Mouse (Mus musculus): ENCODE measurements around the gene Lrp11. TPM values are rescaled to one million over a fixed set of nuclear protein-coding genes. Genes with fewer than 3 reads are reported as not detected.
"Not testable (repeated sequence)": the region's sequence is repeated elsewhere in the genome, so short reads cannot be mapped to it uniquely, and the experiment has no call there.

The Lrp11 gene
- polyA plus RNA-seq, 1 experiment, result 1.3 TPM

DNA sequence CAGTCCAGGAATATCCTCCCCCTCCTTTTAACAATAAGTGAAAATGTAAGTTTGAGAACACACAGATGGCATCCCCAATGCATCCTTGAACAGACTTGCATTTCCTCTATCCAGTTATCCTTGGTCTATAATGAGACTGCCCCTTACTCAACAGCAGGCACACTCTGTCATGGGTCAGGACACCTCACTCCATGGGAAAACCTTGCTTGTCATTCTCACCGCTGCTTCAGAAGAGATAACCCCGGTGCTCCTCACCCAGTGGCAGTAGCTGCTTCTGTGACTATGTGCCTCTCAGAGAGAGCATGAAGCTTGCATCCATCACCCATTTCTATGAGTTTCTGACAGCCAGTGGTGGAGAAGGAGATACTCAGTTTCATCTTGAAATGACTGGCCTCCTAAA is 16.8 kb downstream of the Lrp11 start:
- Histone ChIP-seq H3K4me1 (ENCODE audit: control insufficient read depth, insufficient read depth, insufficient read length) (no peaks in the 10 kb centered on the region), H3K4me3 (ENCODE audit: extremely low read depth, insufficient read depth, insufficient read length) (no peak overlapping the region), H3K27me3 (ENCODE audit: control insufficient read depth, insufficient read depth, low read length) (no peaks in the 10 kb centered on the region), H3K36me3 (ENCODE audit: control insufficient read depth, insufficient read depth, low read length) (no peaks in the 10 kb centered on the region), H3K27ac (ENCODE audit: insufficient read depth, low read length) (no peak overlapping the region)
- no peak for TF ChIP-seq CTCF (IDR thresholded peaks at IDR 0.05; ENCODE audit: extremely low read depth, insufficient read depth, insufficient read length, insufficient replicate concordance)
- TF ChIP-seq POLR2A (IDR thresholded peaks at IDR 0.05; ENCODE audit: low read depth, low read length), result no peak
- no peak for DNase-seq (ENCODE audit: low read depth in 1 of 2, low spot score in 2 of 2)
- WGBS, result 88% methylated on average over 2 of the region's 2 CpGs

DNA sequence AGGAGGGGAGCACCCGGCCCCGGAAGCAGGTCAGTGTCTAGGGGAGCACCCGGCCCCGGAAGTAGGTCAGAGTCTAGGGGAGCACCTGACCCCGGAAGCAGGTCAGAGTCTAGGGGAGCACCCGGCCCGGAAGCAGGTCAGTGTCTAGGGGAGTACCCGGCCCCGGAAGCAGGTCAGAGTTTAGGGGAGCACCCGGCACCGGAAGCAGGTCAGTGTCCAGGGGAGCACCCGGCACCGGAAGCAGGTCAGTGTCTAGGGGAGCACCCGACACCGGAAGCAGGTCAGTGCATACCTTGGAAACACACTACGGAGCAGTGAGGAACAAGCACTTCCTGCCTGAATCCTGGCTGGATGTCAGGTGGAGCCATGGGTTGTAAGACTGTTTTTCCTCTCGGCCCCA is 19.0 kb downstream of the Lrp11 start:
- no peak for DNase-seq (ENCODE audit: low read depth in 1 of 2, low spot score in 2 of 2)
- Histone ChIP-seq H3K4me1 (ENCODE audit: control insufficient read depth, insufficient read depth, insufficient read length) (no peaks in the 10 kb centered on the region), H3K36me3 (ENCODE audit: control insufficient read depth, insufficient read depth, low read length) (no peaks in the 10 kb centered on the region), H3K27ac (ENCODE audit: insufficient read depth, low read length) (no peak overlapping the region), H3K27me3 (ENCODE audit: control insufficient read depth, insufficient read depth, low read length) (no peaks in the 10 kb centered on the region), H3K4me3 (ENCODE audit: extremely low read depth, insufficient read depth, insufficient read length) (no peak overlapping the region)
- TF ChIP-seq POLR2A (IDR thresholded peaks at IDR 0.05; ENCODE audit: low read depth, low read length), result no peak
- no peak for TF ChIP-seq CTCF (IDR thresholded peaks at IDR 0.05; ENCODE audit: extremely low read depth, insufficient read depth, insufficient read length, insufficient replicate concordance)
- WGBS, result 88% methylated on average over 17 of the region's 17 CpGs

DNA sequence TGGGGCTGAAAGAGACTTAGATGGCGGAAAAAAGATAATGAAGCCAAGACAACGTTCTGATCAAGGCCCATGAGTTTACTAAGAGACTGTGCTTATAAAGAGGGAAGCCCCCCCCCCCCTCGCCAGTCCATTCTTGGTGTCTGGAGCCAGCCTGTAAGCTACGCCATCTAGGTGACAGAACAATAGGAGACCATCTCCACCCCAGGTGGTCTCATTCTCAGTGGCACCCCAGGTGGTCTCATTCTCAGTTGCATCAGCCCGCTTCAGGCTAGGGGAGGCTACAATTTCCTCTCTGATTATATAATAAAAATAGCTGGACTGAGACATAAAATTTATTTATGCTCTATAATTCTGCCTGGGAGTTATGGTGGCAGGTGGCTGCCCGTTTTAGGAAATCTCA is 22.0 kb downstream of the Lrp11 start:
- TF ChIP-seq CTCF (IDR thresholded peaks at IDR 0.05; ENCODE audit: extremely low read depth, insufficient read depth, insufficient read length, insufficient replicate concordance) (no peak), POLR2A (IDR thresholded peaks at IDR 0.05; ENCODE audit: low read depth, low read length) (no peak)
- Histone ChIP-seq H3K27ac (ENCODE audit: insufficient read depth, low read length) (no peak overlapping the region), H3K36me3 (ENCODE audit: control insufficient read depth, insufficient read depth, low read length) (no peaks in the 10 kb centered on the region), H3K4me1 (ENCODE audit: control insufficient read depth, insufficient read depth, insufficient read length) (no peaks in the 10 kb centered on the region), H3K27me3 (ENCODE audit: control insufficient read depth, insufficient read depth, low read length) (no peaks in the 10 kb centered on the region), H3K4me3 (ENCODE audit: extremely low read depth, insufficient read depth, insufficient read length) (no peak overlapping the region)
- DNase-seq (ENCODE audit: low read depth in 1 of 2, low spot score in 2 of 2), result no peak
- WGBS, result 80% methylated on average over 6 of the region's 6 CpGs

DNA sequence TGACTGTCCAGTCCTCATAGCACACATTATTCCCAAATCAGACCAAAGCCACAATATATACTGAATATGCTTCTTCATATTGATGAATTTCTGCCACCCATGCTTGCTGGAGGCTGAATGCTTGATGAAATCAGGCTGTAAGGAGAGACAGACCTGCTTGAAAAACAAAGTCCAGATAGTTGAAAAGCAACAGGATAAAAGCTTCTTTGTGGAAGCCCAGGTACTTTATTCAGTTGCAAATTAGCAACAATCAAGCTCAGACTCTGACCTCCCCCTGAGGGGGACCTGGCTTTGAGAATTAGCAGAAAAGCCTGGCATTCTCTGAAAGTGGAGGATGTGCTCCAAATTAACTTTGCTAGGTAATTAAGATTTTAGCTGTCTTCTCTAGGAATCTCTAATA is 22.6 kb downstream of the Lrp11 start:
- not testable (repeated sequence) for H3K27ac ChIP-seq (ENCODE audit: insufficient read depth, low read length); DNase-seq (ENCODE audit: low read depth in 1 of 2, low spot score in 2 of 2); H3K4me3 ChIP-seq (ENCODE audit: extremely low read depth, insufficient read depth, insufficient read length); H3K36me3 ChIP-seq (ENCODE audit: control insufficient read depth, insufficient read depth, low read length); H3K4me1 ChIP-seq (ENCODE audit: control insufficient read depth, insufficient read depth, insufficient read length); H3K27me3 ChIP-seq (ENCODE audit: control insufficient read depth, insufficient read depth, low read length)

DNA sequence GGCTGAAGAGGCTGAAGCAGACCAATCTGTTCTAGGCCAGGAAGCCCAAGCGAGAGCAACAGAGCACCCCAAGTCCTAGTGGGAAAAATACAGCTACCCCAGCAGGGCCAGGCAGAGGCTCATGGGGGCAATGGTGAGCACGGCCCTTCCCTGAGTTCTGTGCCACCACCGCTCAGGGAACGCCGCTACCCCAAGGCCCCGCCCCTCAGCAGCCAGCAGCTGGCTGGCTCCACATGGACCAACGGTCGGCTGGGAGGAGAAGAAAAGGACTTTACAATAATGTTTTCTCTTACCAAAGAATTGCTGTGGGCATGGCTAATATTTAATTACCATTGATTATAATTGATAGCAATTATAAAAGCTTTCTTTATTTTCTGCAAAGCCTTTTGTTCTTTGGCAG is 25.2 kb downstream of the Lrp11 start:
- 94% methylated on average over 8 of the region's 8 CpGs for WGBS
- Histone ChIP-seq H3K27ac (ENCODE audit: insufficient read depth, low read length) (no peak overlapping the region), H3K4me3 (ENCODE audit: extremely low read depth, insufficient read depth, insufficient read length) (no peak overlapping the region), H3K27me3 (ENCODE audit: control insufficient read depth, insufficient read depth, low read length) (no peaks in the 10 kb centered on the region), H3K36me3 (ENCODE audit: control insufficient read depth, insufficient read depth, low read length) (no peaks in the 10 kb centered on the region), H3K4me1 (ENCODE audit: control insufficient read depth, insufficient read depth, insufficient read length) (no peaks in the 10 kb centered on the region)
- DNase-seq (ENCODE audit: low read depth in 1 of 2, low spot score in 2 of 2), result no peak
- TF ChIP-seq POLR2A (IDR thresholded peaks at IDR 0.05; ENCODE audit: low read depth, low read length) (no peak), CTCF (IDR thresholded peaks at IDR 0.05; ENCODE audit: extremely low read depth, insufficient read depth, insufficient read length, insufficient replicate concordance) (no peak)

DNA sequence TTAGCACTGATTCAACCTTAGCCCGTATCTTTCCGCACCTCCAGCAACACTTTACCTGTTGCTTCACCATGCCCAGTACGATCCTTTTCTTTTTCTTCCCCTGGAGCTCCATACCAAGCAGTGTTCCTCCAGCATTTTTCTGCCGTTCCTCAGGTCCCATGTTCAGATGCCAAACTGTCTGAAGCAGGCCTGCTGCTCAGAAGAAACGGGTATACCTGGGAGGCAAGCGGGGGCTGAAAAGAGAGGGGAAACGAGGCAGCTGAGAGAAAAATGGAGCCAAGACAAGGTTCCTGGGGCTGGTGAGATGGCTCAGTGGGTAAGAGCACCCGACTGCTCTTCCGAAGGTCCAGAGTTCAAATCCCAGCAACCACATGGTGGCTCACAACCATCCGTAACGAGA is 27.5 kb downstream of the Lrp11 start:
- DNase-seq (ENCODE audit: low read depth in 1 of 2, low spot score in 2 of 2); H3K4me3 ChIP-seq (ENCODE audit: extremely low read depth, insufficient read depth, insufficient read length); H3K27me3 ChIP-seq (ENCODE audit: control insufficient read depth, insufficient read depth, low read length); H3K27ac ChIP-seq (ENCODE audit: insufficient read depth, low read length); H3K4me1 ChIP-seq (ENCODE audit: control insufficient read depth, insufficient read depth, insufficient read length); H3K36me3 ChIP-seq (ENCODE audit: control insufficient read depth, insufficient read depth, low read length): not testable (repeated sequence)
- 89% methylated on average over 11 of the region's 11 CpGs for WGBS

DNA sequence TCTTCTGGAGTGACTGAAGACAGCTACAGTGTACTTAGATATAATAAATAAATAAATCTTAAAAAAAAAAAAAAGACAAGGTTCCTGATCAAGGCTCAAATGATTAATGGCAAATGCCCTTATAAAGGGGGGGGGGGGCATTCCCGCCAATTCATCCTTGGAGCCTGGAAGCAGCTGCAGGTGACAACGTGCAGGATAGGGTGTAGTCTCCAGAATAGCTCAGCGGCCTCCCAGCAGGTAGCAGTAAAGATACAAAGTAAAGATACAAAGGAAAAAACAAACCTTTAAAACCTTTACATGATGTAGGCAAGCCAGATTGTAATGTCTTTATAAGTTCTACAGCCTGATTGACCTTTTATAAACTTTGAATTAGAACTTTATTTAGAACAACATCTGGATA is 28.0 kb downstream of the Lrp11 start:
- not testable (repeated sequence) for H3K36me3 ChIP-seq (ENCODE audit: control insufficient read depth, insufficient read depth, low read length); H3K27me3 ChIP-seq (ENCODE audit: control insufficient read depth, insufficient read depth, low read length); H3K4me1 ChIP-seq (ENCODE audit: control insufficient read depth, insufficient read depth, insufficient read length); H3K4me3 ChIP-seq (ENCODE audit: extremely low read depth, insufficient read depth, insufficient read length); DNase-seq (ENCODE audit: low read depth in 1 of 2, low spot score in 2 of 2); H3K27ac ChIP-seq (ENCODE audit: insufficient read depth, low read length)
- WGBS, result 75% methylated on average over 3 of the region's 3 CpGs

DNA sequence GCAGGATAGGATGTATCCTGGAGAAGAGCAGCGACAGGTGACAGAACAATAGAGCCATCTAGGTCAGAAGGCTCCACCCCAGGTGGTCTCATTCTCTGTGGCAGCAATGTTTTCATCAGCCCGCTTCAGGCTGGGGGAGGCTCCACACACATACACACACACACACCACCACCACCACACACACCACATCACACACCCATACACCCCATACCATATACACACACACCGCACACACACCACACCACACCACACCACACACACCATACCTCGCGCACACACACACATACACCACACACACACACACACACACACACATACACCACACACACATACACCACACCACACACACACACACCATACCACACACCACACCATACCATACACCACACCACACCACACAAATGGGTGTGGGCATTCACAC is 30.2 kb downstream of the Lrp11 start:
- no peak for DNase-seq (ENCODE audit: low read depth in 1 of 2, low spot score in 2 of 2)
- WGBS, result 90% methylated on average over 5 of the region's 5 CpGs
- Histone ChIP-seq H3K27me3 (ENCODE audit: control insufficient read depth, insufficient read depth, low read length) (no peaks in the 10 kb centered on the region), H3K4me1 (ENCODE audit: control insufficient read depth, insufficient read depth, insufficient read length) (no peaks in the 10 kb centered on the region), H3K36me3 (ENCODE audit: control insufficient read depth, insufficient read depth, low read length) (no peaks in the 10 kb centered on the region), H3K27ac (ENCODE audit: insufficient read depth, low read length) (no peak overlapping the region), H3K4me3 (ENCODE audit: extremely low read depth, insufficient read depth, insufficient read length) (no peak overlapping the region)
- TF ChIP-seq POLR2A (IDR thresholded peaks at IDR 0.05; ENCODE audit: low read depth, low read length) (no peak), CTCF (IDR thresholded peaks at IDR 0.05; ENCODE audit: extremely low read depth, insufficient read depth, insufficient read length, insufficient replicate concordance) (no peak)

Data from spleen, adult 2 months (tissue).